In genomic region chr16:37752876-37753275, GRCm38 (mm10) we compare ENCODE assay signal across 10 mouse cellular contexts. TPM values are rescaled to one million over a fixed set of nuclear protein-coding genes. Genes with fewer than 3 reads are reported as not detected.
DNase-seq lines count a peak whose midpoint lies in the region; ATAC-seq and TF ChIP-seq lines count a peak whose summit lies in the region.
"Had no signal": no experiment of that assay in that cellular context is flagged by ENCODE, and none has a peak within 500 bp of the region (broad histone marks: within the 10 kb centered on the region; RNA-seq: fewer than 3 reads in every experiment).

No protein-coding gene starts in this region.

- H3K36me3 ChIP-seq in hindbrain, embryonic 10.5 days, result no peaks in the 10 kb centered on the region
- no peaks in the 10 kb centered on the region for H3K36me3 ChIP-seq in hindbrain, embryonic 14.5 days (replicated peaks; ENCODE audit: control insufficient read depth, insufficient read depth)
- no peaks in the 10 kb centered on the region for H3K36me3 ChIP-seq in lung, postnatal 0 days (ENCODE audit: insufficient read depth, low read length)
- H3K36me3 ChIP-seq in intestine, postnatal 0 days (ENCODE audit: control insufficient read depth, insufficient read depth), result no peaks in the 10 kb centered on the region

- intact Hi-C loops in heart, postnatal 10 days (cut with DNase I), result no loop called here
- intact Hi-C loops in left cerebral cortex, postnatal 10 days (cut with DNase I), result no loop called here
- intact Hi-C loops in gastrocnemius, postnatal 36 days (cut with DNase I), result no loop called here

- H3K9me3 ChIP-seq in hindbrain, embryonic 10.5 days, result no peaks in the 10 kb centered on the region
- H3K9me3 ChIP-seq in hindbrain, embryonic 14.5 days (ENCODE audit: control insufficient read depth, low read length), result no peaks in the 10 kb centered on the region
- H3K9me3 ChIP-seq in lung, postnatal 0 days (ENCODE audit: low read length), result no peaks in the 10 kb centered on the region
- no peaks in the 10 kb centered on the region for H3K9me3 ChIP-seq in intestine, postnatal 0 days (ENCODE audit: control insufficient read depth)
- H3K9me3 ChIP-seq: megakaryocyte, embryonic 14.5 days had no signal

- no peak for DNase-seq in hindbrain, embryonic 10.5 days (ENCODE audit: low spot score)
- DNase-seq in hindbrain, embryonic 14.5 days (ENCODE audit: low spot score), result no peak
- peak; percentile 75 for DNase-seq in brain, embryonic 14.5 days (ENCODE audit: low read depth)
- peak; percentile 51 to 52 for DNase-seq in heart, postnatal 10 days
- DNase-seq in lung, postnatal 0 days (ENCODE audit: low spot score), result peak; percentile 87
- no peak for DNase-seq in left cerebral cortex, postnatal 10 days (ENCODE audit: extremely low spot score in 1 of 2, low spot score in 2 of 2)
- DNase-seq in gastrocnemius, postnatal 36 days, result no peak

- ATAC-seq in hindbrain, embryonic 14.5 days (ENCODE audit: low FRiP score), result no peak
- peak; percentile 89 for ATAC-seq in lung, postnatal 0 days
- no peak for ATAC-seq in intestine, postnatal 0 days

- H3K4me3 ChIP-seq in hindbrain, embryonic 10.5 days, result no peak overlapping the region
- no peak overlapping the region for H3K4me3 ChIP-seq in hindbrain, embryonic 14.5 days (replicated peaks; ENCODE audit: low read length)
- H3K4me3 ChIP-seq in lung, postnatal 0 days (ENCODE audit: low read depth, low read length), result no peak overlapping the region
- no peak overlapping the region for H3K4me3 ChIP-seq in intestine, postnatal 0 days (ENCODE audit: low read depth, low read length)
- H3K4me3 ChIP-seq: megakaryocyte, embryonic 14.5 days had no signal

- peaks cover 23% of the 10 kb centered on the region for H3K4me1 ChIP-seq in hindbrain, embryonic 10.5 days (replicated peaks)
- H3K4me1 ChIP-seq in hindbrain, embryonic 14.5 days (replicated peaks; ENCODE audit: control insufficient read depth, insufficient read depth, low read length), result no peaks in the 10 kb centered on the region
- H3K4me1 ChIP-seq in lung, postnatal 0 days (ENCODE audit: insufficient read depth, low read depth, low read length), result peaks cover 6% of the 10 kb centered on the region; the same call in 1 of the 2 replicates
- no peaks in the 10 kb centered on the region for H3K4me1 ChIP-seq in intestine, postnatal 0 days (replicated peaks; ENCODE audit: control insufficient read depth, insufficient read depth, low read length)

- H3K9ac ChIP-seq in hindbrain, embryonic 14.5 days, result no peak overlapping the region
- no peak overlapping the region for H3K9ac ChIP-seq in lung, postnatal 0 days (replicated peaks; ENCODE audit: low read depth)
- H3K9ac ChIP-seq in intestine, postnatal 0 days (ENCODE audit: low read depth, low read length), result no peak overlapping the region

- no peak overlapping the region for H3K4me2 ChIP-seq in hindbrain, embryonic 14.5 days (replicated peaks)
- H3K4me2 ChIP-seq in lung, postnatal 0 days (replicated peaks; ENCODE audit: low read depth, low read length), result no peak overlapping the region
- no peak overlapping the region for H3K4me2 ChIP-seq in intestine, postnatal 0 days (replicated peaks; ENCODE audit: low read depth)

- no peak for TF ChIP-seq POLR2A in brain, embryonic 14.5 days (IDR thresholded peaks at IDR 0.05; ENCODE audit: borderline replicate concordance, extremely low read depth, insufficient read depth, insufficient read length, poor library complexity, severe bottlenecking)

- TF ChIP-seq EP300 in lung, postnatal 0 days (IDR thresholded peaks at IDR 0.05), result no peak

- TF ChIP-seq CTCF in brain, embryonic 14.5 days (IDR thresholded peaks at IDR 0.05; ENCODE audit: borderline replicate concordance, extremely low read depth, insufficient read depth, insufficient read length), result no peak
- TF ChIP-seq CTCF in lung, postnatal 0 days (IDR thresholded peaks at IDR 0.05), result no peak
- TF ChIP-seq CTCF in intestine, postnatal 0 days (IDR thresholded peaks at IDR 0.05; ENCODE audit: low read depth), result no peak

- no peaks in the 10 kb centered on the region for H3K27me3 ChIP-seq in hindbrain, embryonic 10.5 days (ENCODE audit: insufficient read depth, poor library complexity, severe bottlenecking)
- H3K27me3 ChIP-seq in hindbrain, embryonic 14.5 days (ENCODE audit: control insufficient read depth, insufficient read depth, low read length), result no peaks in the 10 kb centered on the region
- H3K27me3 ChIP-seq in lung, postnatal 0 days (replicated peaks; ENCODE audit: insufficient read depth, low read length), result no peaks in the 10 kb centered on the region
- no peaks in the 10 kb centered on the region for H3K27me3 ChIP-seq in intestine, postnatal 0 days (replicated peaks; ENCODE audit: control insufficient read depth, insufficient read depth, low read length)
- H3K27me3 ChIP-seq: megakaryocyte, embryonic 14.5 days had no signal

- H3K27ac ChIP-seq in hindbrain, embryonic 10.5 days, result peak overlapping the region; percentile 3; the same call in 1 of the 2 replicates
- no peak overlapping the region for H3K27ac ChIP-seq in hindbrain, embryonic 14.5 days
- H3K27ac ChIP-seq in lung, postnatal 0 days (ENCODE audit: low read length), result peak overlapping the region; percentile 33; the same call in 1 of the 2 replicates
- no peak overlapping the region for H3K27ac ChIP-seq in intestine, postnatal 0 days (ENCODE audit: low read depth, low read length)

- WGBS in hindbrain, embryonic 10.5 days, result 20% methylated on average over 2 of the region's 2 CpGs
- 27% methylated on average over 2 of the region's 2 CpGs for WGBS in hindbrain, embryonic 14.5 days
- WGBS in lung, postnatal 0 days, result 12% methylated on average over 2 of the region's 2 CpGs
- 21% methylated on average over 2 of the region's 2 CpGs for WGBS in intestine, postnatal 0 days

RNA-seq across cellular contexts. Expression of gene Fstl1, which starts 23.8 kb away (rescaled TPM):
- 170 and 178 TPM in 2 replicates for polyA plus RNA-seq in hindbrain, embryonic 10.5 days (2016; fragmentation: Nextera tagmentation; extraction: Ambion mirVana)
- 111 and 126 TPM in 2 replicates for polyA plus RNA-seq in hindbrain, embryonic 14.5 days (2014; fragmentation: Nextera tagmentation; extraction: Ambion mirVana)
- 54.2 and 79.7 TPM in 2 replicates for polyA plus RNA-seq in brain, embryonic 14.5 days (2012; rRNA removed)
- 100 to 1,000 TPM; 352 to 420 TPM for total RNA-seq in heart, postnatal 10 days (2021)
- polyA plus RNA-seq in lung, postnatal 0 days (2015; fragmentation: Nextera tagmentation; extraction: Ambion mirVana), result 305 and 333 TPM in 2 replicates
- total RNA-seq in left cerebral cortex, postnatal 10 days (2021), result 10 to 100 TPM; 67.0 to 71.9 TPM
- total RNA-seq in gastrocnemius, postnatal 36 days (2021), result 10 to 100 TPM; 60.2 to 70.4 TPM
- polyA plus RNA-seq in intestine, postnatal 0 days (2015; fragmentation: Nextera tagmentation; extraction: Ambion mirVana), result 125 and 139 TPM in 2 replicates
- total RNA-seq: granulocyte monocyte progenitor cell, adult 5-6 weeks had no signal

Comparison
In these comparisons a context has a peak if more than half of its experiments do, and no peak if none do; other contexts are left out.
1. H3K27ac ChIP-seq: peak in hindbrain, embryonic 10.5 days (single experiment) and lung, postnatal 0 days (single experiment); none in hindbrain, embryonic 14.5 days (single experiment) and intestine, postnatal 0 days (single experiment).
2. DNase-seq: peak in brain, embryonic 14.5 days (single experiment), heart, postnatal 10 days (2 of 2) and lung, postnatal 0 days (single experiment); none in hindbrain, embryonic 10.5 days (single experiment), hindbrain, embryonic 14.5 days (single experiment), left cerebral cortex, postnatal 10 days (0 of 2) and gastrocnemius, postnatal 36 days (0 of 2).